Mouse (Mus musculus): ENCODE data around the gene Actr2.

GRCm38 (mm10) chr11:20053951-20054350 lies 58.8 kb downstream of the Actr2 start:
- TF ChIP-seq E2F4 (IDR thresholded peaks at IDR 0.05; ENCODE audit: insufficient read depth) (no peak), TCF12 (IDR thresholded peaks at IDR 0.05; ENCODE audit: insufficient read depth, poor library complexity, severe bottlenecking) (no peak), POLR2A (IDR thresholded peaks at IDR 0.05; ENCODE audit: insufficient read length, low read depth) (no peak), CEBPB (IDR thresholded peaks at IDR 0.05; ENCODE audit: insufficient read depth, poor library complexity, severe bottlenecking) (no peak), POLR2AphosphoS2 (IDR thresholded peaks at IDR 0.05; ENCODE audit: insufficient read length, low read depth) (no peak)

Data from myocyte (in vitro differentiated cells).